Mouse (Mus musculus) induced T-regulatory cell, adult 2 months (primary cell): ENCODE data around the gene Olfr221.
"Not testable (repeated sequence)": the region's sequence is repeated elsewhere in the genome, so short reads cannot be mapped to it uniquely, and the experiment has no call there.

Experiments used
- DNase-seq: peaks from one replicate; pipeline ENCODE4 v3.0.0-alpha.2; 2012; ENCODE audit warnings: low read depth

Olfr221 gene

DNA sequence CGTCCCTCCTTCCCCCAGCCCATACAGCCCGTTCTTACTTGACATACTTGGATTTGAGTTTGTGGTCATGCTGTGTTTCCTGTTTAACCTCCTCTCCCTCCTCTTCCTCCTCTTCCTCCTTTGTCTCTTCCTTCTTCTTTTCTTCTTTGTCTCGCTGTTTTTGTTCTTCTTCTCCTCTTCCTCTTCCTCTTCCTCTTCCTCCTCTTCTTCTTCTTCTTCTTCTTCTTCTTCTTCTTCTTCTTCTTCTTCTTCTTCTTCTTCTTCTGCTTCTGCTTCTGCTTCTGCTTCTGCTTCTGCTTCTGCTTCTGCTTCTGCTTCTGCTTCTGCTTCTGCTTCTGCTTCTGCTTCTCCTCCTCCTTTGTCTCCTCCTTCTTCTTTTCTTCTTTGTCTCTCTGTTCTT is at the start of gene Olfr221:
Gene Olfr221 (minus strand): TSS at position 101 of the 400 bp plus-strand sequence.
- not testable (repeated sequence) for DNase-seq

DNA sequence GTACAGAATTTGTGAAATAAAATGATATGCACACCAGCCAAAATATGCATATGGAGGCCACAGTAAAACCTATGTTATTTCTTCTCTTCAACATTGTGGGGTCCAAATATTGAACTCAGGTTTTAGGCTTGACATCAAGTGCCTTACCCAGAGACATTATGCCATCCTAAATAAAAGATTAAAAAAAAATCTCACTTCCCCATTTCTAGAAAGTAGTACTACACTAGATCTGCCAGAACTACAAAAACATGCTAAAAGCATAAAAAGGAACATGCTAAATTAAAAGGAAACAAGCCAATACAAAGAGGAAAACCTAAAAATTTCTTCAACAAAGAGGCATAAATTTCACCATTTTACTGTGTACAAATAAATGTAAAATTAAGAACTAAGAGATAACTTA is 40.8 kb upstream of the Olfr221 start:
- no peak for DNase-seq

DNA sequence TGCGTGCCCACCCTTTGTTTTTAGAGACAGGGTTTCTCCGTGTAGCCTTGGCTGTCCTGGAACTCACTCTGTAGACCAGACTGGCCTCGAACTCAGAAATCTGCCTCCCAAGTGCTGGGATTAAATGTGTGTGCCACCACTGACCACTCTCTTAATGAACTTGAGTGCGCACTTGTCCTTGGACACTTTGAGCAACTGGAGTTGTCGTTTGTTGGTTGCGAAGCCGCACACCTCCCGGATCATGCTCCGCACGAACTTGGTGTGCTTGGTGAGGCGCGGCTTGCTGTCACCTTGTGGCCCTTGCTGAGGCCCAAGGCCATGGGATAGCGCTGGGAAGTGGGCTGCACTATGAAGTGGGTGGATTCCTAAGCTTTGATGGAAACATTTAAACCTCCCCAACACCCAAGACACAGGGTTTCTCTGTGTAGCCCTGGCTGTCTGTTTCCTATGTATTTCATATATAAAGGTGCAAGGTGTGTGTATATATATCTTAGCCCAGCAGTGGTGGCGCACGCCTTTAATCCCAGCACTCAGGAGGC is 29.4 kb upstream of the Olfr221 start:
- DNase-seq, result no peak

DNA sequence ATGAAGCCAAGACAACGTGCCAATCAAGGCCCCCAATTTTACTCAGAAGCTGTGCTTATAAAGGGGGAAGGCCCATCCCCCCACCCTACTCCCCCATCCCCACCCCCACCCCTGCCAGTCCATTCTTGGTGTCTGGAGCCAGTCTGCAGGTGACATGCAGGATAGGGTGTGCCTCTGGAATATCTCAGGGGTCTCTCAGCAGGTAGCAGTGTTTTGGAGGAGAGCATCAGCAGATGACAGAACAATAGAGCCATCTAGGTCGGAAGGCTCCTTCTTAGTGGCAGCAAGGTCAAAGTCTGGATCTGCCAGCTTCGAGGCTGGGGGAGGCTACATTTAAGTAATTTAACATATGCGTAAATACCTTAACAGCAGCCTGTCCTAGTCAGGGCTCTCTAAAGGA is 23.9 kb upstream of the Olfr221 start:
- DNase-seq, result no peak

DNA sequence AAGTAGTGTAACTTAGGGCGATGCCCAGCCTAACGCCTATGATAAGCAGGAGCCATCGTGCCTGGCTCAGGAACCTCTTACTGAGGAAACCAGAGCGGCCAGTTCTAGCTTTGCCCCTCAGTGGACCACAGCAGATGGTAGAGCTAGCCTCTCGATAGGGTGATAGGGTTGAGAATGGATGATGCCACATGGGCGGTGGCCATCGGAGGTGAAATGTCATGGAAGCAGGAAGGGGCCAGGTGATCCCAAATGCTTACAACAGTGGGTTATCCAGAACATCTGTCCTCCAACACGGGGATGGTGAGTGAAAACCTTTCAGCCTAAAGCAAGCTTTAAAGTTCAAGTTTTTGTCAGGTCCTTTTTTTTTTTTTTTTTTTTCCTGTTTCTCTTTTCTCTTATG is 19.5 kb upstream of the Olfr221 start:
- DNase-seq, result no peak

DNA sequence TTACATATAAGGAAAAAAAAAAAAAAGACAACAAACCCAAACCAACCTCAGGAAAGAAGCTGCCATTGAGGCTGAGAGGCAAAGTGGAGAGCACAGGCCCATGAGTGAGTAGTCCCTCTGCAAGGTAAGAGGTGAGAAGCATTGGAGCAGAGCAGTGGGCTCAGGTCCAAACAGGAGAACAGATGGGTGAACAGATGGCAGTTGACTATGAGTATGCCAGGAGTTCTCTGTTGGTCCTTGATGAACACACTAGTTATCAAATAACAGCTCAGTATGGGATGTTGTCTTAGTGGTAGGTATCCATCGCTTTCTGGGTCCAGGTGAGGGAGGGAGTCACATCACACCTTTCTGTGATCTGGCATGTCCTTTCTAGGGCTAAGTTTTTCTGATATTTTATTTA is 18.5 kb upstream of the Olfr221 start:
- DNase-seq, result no peak

DNA sequence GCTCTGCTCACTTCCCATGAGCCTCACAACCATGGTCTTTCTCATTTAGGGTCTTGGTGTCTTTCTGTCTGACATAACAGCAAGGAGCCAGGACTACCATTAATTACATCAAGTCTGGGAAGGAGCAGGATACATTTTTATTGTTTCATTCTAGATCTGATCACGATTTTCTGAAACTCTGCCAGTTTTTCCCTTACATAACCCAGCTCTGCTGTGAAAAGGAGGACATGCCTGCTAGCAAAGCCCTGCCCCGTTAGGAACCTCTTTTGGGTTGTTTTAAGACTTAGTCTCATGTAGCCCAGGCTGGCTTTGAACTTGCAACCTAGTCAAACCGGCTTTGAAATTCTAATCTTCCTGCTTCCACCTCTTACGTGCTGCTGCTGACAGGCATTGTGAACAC is 17.7 kb upstream of the Olfr221 start:
- no peak for DNase-seq

DNA sequence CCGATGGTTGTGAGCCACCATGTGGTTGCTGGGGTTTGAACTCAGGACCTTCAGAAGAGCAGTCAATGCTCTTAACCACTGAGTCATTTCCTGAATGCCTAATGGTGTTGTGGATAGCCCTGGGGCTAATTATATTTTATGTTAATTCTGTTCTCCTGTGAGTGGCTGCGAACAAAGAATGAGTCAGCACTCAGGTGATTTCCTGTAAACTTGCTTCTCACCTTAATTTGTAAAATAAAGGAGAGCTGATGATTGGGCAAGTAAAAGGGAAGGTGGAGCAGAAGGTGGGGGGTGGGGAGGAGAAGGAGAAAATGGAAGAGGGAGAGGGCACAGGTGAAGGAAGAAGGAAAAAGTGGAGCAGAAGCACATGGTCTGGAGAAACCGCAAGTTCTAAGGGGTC is 10.5 kb upstream of the Olfr221 start:
- not testable (repeated sequence) for DNase-seq

DNA sequence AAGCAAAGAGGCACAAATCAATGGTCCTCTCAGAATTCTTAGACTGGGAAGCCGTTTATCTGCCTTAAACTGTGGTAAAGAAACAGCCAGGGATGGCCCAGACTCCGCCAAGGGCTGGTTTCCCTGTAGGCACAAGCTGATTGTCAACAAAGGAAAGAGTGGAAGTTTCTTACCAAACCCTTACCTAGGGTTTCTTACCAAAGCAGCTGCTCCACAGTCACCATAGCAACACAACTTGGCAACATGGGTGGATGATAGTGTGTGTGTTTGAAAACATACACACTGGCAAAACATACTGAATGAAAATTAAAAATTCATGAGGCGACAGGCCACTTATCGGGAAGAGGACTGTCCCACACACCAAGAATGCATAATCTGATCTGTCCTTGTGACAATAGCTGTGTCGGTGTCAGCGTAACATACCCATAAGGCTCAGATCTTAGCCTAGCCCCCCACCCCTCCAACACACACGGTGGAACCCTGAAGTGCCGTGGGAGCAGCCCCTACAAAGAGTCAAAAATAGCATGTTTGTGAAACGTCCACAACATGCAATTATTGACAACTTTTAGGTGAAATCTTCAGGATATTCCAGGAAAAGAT is 3.8 kb upstream of the Olfr221 start:
- no peak for DNase-seq

DNA sequence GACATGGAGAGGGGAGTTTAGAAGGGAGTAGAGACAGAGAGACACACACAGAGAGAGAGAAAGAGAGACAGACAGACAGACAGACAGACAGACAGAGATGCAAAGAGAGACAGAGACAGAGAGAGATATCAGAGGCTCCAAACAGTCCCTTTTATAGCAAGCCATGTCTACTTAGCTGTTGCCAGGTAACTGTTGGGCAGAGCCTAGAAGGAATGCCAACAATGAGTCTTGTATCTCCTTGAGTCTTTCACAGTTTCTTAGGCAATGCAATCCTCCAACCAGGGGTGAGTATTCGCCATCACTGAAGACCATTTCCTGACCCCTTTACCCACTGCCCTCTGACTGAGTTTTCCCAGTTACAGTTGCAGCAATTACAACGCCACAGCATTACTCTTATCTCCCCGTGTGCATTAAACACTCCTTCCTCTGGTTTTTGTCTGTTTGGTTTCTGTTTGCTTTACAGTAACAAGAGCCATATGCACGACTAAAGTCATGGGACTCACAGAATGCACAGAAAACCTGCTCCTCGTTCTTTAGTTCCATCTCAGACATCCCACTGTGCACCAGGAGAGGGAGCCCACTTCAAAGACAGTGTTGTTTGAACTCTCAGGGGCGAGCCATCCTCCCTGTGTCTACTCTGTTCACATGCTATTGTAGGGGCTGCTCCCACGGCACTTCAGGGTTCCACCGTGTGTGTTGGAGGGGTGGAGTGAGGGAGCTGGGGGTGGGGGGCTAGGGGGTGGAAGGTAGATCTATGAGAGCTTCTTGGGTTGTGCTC is 2.8 kb upstream of the Olfr221 start:
- peak; percentile 48 for DNase-seq

DNA sequence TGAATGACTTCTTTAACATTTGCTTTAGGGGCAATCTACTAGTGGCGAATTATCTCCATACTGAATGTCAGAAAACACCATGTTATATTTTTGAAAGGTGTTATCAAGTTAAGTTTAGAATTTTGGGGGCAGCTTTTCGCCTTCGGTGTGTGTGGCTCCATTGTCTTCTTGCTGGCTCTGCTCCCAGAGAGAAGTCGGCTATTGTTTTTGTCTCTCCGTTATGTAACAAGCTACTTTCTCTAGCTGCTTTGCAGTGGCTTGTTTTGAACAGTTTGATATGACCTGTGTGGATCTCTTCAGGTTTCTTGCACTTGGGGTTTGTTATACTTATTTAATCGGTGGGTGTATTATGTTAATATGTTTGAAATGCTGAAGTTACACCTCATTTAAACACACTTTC is 1.2 kb upstream of the Olfr221 start:
- no peak for DNase-seq

DNA sequence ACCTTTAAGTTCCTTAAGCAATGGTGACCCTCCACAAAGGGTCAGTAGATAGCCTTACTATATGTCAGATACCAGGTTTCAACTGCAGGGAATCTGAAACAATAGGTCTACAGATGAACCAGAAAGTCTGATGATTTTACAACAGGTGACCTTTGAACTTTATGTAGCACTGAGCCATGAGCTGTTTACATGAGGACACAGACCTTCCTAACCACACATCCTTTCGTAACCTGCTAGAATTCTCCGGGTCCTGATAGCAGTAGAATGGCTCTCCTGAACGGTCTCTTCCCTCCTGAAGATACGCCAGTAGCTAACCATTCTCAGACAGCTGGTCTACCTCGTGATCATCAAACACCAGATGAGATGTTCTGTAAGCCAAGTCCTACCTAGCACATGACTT is 2.9 kb downstream of the Olfr221 start:
- DNase-seq, result no peak

DNA sequence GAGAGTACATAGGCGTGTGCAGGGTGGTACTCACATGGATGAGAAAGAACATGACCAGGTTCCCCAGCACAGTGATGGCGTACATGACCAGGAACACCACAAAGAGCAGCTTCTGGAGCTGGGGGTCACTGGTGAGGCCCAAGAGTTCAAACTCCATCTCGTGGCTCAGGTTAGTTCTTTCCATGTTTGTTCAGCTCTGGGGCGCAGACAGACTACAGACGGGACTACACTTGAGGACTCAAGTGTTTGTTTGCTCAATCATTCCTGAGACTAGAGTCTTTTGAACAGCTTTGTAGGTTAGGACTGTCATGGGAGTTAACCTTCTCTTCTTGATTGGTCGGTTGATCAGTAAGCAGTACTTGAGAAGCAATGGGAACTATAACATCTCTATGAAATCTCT is 6.3 kb downstream of the Olfr221 start:
- DNase-seq, result no peak

DNA sequence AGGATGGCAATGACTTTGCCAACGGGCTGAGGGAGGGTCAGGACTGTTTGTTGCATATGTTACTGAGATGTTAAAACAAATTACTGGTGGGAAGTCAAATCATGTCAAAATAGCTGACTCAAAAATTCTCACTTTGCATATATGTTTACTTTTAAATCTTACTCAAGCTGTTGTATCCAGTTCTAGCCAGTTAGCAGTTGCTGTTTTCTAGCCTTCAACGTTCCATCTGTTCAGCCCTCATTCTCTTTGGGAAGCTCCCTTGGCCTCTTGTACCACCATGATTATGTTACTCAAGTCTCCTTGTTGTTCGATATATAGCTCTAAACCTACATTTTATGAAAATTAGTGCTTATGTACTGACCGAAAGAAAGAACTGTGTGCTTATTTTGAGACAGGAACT is 15.9 kb downstream of the Olfr221 start:
- DNase-seq, result no peak

DNA sequence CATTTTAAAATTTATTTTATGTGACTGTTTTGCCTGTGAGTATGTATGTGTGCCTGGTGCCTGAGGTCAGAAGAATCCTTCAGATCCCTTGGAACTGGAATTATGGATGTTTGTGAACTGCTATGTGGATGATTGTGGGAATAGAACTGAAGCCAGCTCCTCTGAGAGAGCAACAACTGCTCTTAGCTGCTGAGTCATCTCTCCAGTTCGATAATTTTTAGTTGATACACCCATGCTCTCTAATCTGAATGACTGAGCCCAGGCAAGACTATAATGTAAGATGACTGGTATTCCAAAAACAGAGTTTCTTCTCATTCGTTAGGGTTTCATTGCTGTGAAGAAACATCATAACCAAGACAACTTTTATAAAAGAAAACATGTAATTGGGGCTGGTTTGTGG is 18.1 kb downstream of the Olfr221 start:
- no peak for DNase-seq

DNA sequence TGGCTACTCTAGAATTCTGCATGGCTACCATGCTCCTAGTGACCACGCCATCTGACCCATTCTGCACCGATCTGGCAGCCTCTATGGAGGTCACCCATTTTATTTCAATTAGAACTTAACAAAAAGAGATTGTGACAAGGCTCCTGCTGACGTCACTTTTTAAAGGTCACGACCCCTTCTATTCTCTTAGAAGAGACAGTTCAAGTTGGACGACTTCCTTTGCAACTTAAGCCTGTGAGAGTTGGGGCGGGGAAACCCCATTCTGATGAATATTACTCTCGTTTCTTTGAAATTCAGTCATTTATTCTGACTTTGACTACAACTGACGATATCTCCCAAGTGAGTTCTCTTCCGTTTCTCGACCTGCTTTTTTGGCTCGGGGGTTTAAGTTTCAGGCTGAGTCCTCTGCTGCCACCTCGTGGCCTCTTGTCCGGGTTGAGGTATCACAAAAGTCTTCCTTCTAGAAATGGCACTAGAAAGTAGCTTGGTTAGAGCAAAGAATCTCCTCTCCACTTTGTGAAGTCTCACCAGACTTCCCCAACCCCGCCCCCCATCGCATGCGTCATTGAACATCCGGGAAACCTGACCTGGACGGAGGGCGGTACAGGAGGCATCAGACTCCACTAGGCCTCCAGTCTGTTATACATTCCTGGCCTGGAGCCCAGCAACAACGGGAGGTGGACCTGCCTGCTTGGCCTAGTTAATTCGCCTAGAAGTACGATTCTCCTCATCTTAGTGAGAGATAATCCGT is 19.4 kb downstream of the Olfr221 start:
- peak; percentile 98 for DNase-seq

DNA sequence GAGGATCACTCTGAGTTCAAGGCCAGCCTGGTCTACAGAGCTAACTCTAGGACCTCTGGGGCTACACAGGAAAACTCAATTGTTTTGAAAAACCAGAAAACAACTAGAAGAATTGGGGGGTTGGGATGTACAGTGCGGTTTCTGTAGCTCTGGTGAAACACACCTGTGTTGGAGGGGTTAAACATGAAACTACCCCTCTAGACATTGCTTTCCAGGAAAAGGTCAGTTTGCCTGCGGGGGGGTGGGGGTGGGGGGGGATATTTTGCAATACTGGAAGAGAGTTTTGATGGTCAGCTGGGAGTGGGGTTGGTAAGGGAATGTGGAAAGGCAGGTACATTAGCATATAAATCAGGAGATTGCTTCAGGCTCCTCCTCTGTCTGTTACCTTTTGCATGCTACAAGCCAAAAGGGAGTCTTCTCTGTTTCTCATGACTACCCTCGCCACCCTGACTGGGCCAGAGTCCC is 20.0 kb downstream of the Olfr221 start:
- DNase-seq, result no peak

DNA sequence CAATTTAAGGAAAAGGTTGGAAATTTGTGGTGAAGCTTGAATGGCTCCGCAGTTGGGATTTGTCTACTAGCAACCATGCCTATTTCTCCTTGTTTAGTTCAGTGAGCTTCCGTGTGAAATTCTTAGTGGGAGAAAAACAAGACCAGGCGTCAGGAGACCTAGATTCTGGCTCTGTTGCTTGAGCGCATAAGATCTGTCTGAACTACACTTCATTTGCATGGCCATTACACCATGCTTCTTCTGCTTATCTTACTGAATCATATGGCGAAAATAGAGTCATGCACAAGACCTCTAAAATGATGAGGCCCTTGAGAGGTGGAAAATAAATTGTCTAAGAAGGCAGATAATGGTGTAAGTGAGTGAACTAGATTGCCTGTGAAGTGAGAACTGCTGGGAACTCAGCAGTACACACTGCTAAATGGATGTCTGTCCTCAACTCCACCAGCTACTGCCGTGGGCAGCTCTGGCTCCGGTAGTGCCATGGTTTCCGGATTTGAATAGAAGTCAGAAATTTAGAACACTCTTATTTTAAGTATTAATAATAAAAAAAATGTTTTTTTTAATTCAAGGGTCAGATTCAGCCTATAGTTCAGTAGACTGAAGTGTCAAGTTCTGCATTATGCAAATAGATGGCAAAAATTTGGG is 20.6 kb downstream of the Olfr221 start:
- DNase-seq, result peak; percentile 39

DNA sequence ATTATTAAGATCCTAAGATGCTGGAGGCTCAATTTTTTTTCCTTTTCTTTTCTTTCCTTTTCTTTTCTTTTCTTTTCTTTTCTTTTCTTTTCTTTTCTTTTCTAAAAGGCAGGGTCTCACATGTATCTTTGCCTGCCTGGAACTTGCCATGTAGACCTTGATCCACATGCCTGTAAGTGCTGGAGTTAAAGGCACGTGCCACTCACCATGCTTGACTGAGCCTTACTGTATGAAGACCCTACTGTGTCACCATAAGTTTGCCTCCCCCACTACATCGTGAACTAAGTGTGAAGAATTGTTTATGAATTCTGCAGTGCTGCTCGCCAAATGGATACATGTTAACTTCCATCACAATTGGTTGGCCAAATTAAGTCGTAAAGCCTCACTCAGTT is 21.1 kb downstream of the Olfr221 start:
- DNase-seq, result no peak

DNA sequence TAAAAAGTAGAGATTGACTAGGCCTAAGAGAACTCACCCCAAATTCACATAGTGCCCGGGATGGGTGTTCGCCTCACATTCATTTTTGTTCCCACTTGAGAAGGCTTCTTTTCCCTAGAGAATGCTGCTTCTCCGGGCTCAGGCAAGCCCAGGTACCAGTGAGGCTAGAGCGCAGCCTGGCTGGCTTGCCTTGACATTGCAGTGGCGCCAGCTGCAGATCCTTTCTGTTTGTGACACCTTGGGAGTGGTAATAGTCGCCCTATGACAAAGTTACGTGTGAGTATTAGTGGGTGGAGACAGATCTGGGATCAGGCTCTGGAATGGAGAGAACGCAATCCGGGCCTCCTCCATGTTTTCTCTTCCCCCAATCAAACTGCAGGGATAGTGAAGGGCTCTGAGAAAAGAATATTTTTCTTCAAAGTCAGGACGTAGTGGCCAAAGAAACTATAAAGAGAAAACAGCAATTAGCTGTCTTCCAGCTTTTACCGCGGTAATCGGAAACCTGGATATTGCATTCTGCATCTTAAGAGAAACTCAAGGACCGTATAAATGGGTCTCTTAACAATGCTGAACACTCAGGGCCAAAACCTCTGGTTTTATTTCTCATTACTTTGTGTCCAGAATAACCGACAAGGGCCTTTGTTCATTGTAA is 21.6 kb downstream of the Olfr221 start, which contains the start of gene Zfp219:
Gene Zfp219 (minus strand): TSS at position 248 of the 652 bp plus-strand sequence.
- DNase-seq, result peak; percentile 78

DNA sequence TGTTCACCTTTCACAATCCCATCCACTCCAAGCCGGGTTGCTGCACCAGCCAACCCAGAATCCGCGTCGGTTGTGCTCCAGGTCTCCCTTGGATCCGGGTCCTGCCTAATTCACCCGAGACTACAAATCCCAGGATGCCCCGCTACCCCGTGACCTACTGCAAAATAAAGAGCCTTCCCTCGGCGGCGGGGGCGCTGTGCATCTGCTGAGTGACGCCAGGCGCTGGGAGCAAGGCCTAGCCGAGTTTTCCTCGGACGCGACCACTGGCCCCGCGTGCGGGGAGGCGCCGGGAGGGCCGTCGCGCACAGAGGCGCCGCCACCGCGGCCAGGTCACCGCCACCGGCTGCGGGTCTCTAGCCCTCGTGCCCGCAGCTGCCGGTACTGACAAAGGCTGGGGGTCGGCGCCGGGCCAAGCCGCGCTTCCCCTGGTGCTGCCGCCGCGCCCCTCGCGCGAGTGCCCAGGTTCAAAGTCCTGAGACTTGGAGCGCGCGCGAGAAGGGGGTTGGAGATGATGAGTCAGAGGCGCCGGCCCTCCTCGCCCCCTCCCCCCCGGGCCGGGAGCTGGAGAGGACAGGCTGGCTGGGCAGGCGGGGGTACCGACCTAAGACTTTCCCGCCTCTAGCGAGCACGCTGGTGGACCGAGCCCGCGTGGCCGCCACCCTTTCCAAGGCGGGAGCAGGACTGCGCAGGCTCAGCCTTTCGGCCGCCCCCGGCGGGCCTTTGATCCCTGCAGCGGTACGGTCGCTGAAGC is 22.5 kb downstream of the Olfr221 start:
- DNase-seq, result peak; percentile 98
